Mouse (Mus musculus): ENCODE data around the gene Psmb3. TPM values are rescaled to one million over a fixed set of nuclear protein-coding genes. Genes with fewer than 3 reads are reported as not detected.

Gene Psmb3
- polyA plus RNA-seq, 1 experiment from 2014 or later: 247 TPM

DNA sequence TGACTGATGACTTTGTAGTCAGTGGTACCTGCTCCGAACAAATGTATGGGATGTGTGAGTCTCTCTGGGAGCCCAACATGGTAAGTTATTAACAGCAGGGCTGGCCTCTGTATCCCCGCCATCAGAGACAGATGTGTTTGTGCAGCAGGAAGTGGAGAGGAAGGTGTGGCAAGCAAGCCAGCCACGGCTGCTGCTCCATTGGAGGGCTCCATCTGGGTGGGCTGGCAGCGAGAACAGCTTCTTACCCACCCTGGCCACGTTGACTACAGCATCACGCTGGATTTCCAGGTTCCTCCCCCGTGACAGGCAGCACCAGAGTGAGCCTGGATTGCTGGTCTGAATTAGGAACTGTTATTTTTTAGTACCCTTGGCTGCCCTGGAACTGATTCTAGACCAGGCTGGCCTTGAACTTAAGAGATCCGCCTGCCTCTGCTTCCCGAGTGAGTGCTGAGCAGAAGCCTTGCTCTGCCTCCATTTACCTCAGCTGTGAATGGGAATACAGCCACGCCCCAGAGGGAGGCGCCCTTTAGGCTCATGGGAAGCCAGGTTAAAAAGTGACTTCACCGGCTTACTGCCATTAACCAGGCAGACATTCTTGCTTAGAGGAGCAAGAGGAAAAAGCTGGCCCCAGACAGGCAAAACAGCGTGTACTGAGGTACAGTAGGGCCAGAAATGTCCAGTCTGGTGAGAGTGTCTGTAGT is 8.2 kb downstream of the Psmb3 start:
- H3K4me1 ChIP-seq (replicated peaks): peaks cover 4% of the 10 kb centered on the region; the same call in 1 of the 2 replicates
- no peaks in the 10 kb centered on the region for H3K9me3 ChIP-seq (replicated peaks)
- no peak overlapping the region for H3K4me2 ChIP-seq
- peaks cover 69% of the 10 kb centered on the region for H3K36me3 ChIP-seq (replicated peaks)
- no peaks in the 10 kb centered on the region for H3K27me3 ChIP-seq
- no peak overlapping the region for H3K27ac ChIP-seq (replicated peaks)
- no peak overlapping the region for H3K4me3 ChIP-seq (replicated peaks)
- no peak for ATAC-seq (ENCODE audit: insufficient read depth)
- no peak overlapping the region for H3K9ac ChIP-seq
- WGBS (ENCODE audit: insufficient replicate concordance): 59% methylated on average over 13 of the region's 13 CpGs

DNA sequence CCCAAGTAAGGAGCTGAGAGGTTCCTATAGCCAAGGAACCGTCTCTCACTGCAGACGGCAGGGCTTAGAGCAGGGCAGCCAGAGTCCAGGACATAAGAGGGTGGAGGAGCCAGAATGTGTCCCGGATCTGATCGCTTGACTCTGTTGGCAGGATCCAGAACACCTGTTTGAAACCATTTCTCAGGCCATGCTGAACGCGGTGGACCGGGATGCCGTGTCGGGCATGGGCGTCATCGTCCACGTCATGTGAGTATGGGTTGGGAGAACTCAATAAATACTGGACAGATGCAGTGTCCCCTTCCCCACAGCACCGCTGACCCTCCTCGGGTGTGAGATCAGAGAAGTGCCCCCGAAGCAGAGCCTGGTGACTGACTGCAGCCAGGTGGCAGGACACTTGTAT is 9.1 kb downstream of the Psmb3 start:
- 86% methylated on average over 15 of the region's 15 CpGs for WGBS (ENCODE audit: insufficient replicate concordance)
- Histone ChIP-seq H3K4me1 (replicated peaks) (peaks cover 4% of the 10 kb centered on the region; the same call in 1 of the 2 replicates), H3K4me2 (no peak overlapping the region), H3K27me3 (no peaks in the 10 kb centered on the region), H3K36me3 (replicated peaks) (peaks cover 60% of the 10 kb centered on the region), H3K9me3 (replicated peaks) (no peaks in the 10 kb centered on the region), H3K4me3 (replicated peaks) (no peak overlapping the region), H3K27ac (replicated peaks) (no peak overlapping the region), H3K9ac (no peak overlapping the region)
- no peak for ATAC-seq (ENCODE audit: insufficient read depth)

DNA sequence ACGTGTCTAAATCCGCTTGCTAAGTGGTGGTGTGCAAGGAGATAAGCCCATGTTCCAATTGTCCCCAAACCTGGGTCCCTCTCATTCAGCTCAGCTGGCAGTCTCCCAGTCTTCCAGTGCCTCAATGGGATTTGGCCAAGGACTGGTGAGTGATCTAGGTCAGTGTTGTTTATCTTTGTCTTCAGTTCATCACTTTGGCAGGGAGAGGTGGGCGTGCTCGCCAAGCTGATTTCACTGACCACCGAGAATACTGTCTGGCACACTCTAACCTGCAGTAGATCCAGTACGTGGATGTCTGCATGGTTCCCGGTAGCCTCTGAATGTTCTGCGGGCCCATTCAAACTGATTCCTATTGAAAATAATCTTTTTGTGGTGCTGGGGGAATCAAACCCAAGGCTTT is 10.7 kb downstream of the Psmb3 start:
- no peak for ATAC-seq (ENCODE audit: insufficient read depth)
- peaks cover 44% of the 10 kb centered on the region for H3K36me3 ChIP-seq (replicated peaks)
- H3K4me1 ChIP-seq (replicated peaks): peaks cover 4% of the 10 kb centered on the region
- no peak overlapping the region for H3K4me2 ChIP-seq
- H3K4me3 ChIP-seq (replicated peaks): no peak overlapping the region
- no peak overlapping the region for H3K9ac ChIP-seq
- H3K9me3 ChIP-seq (replicated peaks): no peaks in the 10 kb centered on the region
- no peak overlapping the region for H3K27ac ChIP-seq (replicated peaks)
- 77% methylated on average over 8 of the region's 8 CpGs for WGBS (ENCODE audit: insufficient replicate concordance)
- no peaks in the 10 kb centered on the region for H3K27me3 ChIP-seq

DNA sequence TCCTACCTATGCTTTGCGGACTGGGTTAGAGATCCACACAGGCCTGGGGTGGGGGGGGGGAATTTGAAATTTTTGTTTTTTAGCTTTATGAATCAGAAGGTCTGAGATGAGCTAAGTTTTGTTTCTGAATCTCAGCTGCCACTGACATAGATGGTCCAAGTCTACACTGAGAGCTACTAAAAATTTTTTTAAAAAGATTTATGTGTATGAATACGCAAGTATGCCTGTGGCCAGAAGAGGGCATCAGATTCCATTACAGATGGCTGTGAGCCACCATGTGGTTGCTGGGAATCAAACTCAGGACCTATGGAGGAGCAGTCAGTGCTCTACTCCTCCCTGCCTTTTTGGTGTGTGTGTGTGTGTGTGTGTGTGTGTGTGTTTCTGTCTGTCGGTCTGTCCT is 11.2 kb downstream of the Psmb3 start:
- no peak for ATAC-seq (ENCODE audit: insufficient read depth)
- no peak overlapping the region for H3K4me2 ChIP-seq
- WGBS (ENCODE audit: insufficient replicate concordance): 88% methylated on average over 3 of the region's 3 CpGs

DNA sequence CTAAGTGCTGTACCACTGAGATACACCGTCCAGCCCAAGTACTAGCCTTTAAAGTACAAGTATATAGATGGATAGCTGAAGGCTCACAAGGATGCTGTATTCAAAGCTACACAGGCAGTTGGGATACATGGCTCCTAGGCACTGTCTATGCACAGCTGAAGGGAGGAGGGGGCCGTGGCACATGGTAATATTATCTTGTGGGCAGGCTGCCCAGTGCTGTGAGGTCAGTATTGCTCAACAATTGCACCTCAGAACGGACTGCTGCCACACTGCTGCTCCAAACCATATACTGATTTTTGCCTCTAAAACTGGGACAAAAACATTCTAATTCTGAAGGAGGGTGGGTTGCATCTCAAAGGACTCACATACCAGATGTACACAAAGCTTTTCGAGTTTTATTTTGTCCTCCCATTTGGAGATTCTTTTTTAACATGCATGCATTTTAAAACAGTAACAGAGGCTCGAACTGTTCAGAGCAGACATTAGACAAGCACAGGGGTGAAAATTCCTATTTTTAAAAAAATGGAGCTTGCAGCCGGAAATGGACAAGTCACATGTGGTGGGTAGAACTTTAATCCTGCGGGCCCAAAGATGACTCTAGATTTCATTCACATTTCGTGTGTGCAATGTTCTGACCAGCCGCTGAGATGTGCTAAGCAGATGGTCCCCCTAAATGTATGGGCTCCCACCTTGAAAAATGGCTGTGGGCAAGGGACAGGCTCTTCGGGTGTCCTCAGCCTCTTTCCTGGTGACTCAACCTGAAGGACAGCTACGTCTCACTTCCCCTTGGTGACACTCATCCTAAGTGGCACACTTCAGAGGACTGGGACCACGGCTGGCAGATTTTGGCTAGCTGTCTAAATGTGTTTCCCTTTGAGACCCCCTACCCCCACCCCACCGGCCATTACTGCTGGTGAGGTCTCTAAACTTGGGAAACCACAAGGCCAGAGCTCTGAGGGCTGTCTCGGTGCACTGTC is 11.9 kb downstream of the Psmb3 start:
- Histone ChIP-seq H3K36me3 (replicated peaks) (peaks cover 49% of the 10 kb centered on the region), H3K27me3 (no peaks in the 10 kb centered on the region), H3K4me1 (replicated peaks) (peaks cover 9% of the 10 kb centered on the region), H3K9ac (no peak overlapping the region), H3K27ac (replicated peaks) (no peak overlapping the region), H3K9me3 (replicated peaks) (no peaks in the 10 kb centered on the region), H3K4me3 (replicated peaks) (no peak overlapping the region), H3K4me2 (no peak overlapping the region)
- no peak for ATAC-seq (ENCODE audit: insufficient read depth)
- 67% methylated on average over 14 of the region's 14 CpGs for WGBS (ENCODE audit: insufficient replicate concordance)

More for the DNA sequence above, 11.2 kb downstream of the Psmb3 start:
- H3K4me1 ChIP-seq (replicated peaks): peaks cover 8% of the 10 kb centered on the region
- H3K27me3 ChIP-seq: no peaks in the 10 kb centered on the region
- no peak overlapping the region for H3K4me3 ChIP-seq (replicated peaks)
- peaks cover 43% of the 10 kb centered on the region for H3K36me3 ChIP-seq (replicated peaks)
- H3K9me3 ChIP-seq (replicated peaks): no peaks in the 10 kb centered on the region
- H3K27ac ChIP-seq (replicated peaks): no peak overlapping the region
- H3K9ac ChIP-seq: no peak overlapping the region

DNA sequence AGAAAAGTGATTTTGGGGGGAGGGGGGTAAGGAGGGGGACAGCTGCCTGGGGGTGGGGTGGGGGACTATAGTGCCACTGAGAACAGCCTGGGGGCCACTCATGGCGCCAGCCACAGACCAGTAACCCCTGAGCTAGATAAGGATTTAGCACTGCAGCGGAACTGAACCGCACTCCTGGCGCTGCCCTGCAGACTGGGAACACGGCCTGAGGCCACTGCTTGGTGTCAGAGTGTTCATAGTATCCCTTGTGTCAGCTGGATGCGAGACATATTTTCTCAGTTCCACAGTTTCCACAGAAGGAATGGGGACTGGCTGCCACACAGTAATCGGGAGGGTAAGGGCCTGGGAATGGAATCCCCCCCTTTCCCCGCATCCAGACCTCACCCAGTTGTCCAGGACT is 12.8 kb downstream of the Psmb3 start:
- Histone ChIP-seq H3K4me3 (replicated peaks) (no peak overlapping the region), H3K27ac (replicated peaks) (no peak overlapping the region), H3K36me3 (replicated peaks) (peaks cover 55% of the 10 kb centered on the region), H3K4me2 (no peak overlapping the region), H3K9me3 (replicated peaks) (no peaks in the 10 kb centered on the region), H3K27me3 (no peaks in the 10 kb centered on the region), H3K4me1 (replicated peaks) (peaks cover 9% of the 10 kb centered on the region), H3K9ac (no peak overlapping the region)
- 70% methylated on average over 8 of the region's 8 CpGs for WGBS (ENCODE audit: insufficient replicate concordance)
- ATAC-seq (ENCODE audit: insufficient read depth): no peak

DNA sequence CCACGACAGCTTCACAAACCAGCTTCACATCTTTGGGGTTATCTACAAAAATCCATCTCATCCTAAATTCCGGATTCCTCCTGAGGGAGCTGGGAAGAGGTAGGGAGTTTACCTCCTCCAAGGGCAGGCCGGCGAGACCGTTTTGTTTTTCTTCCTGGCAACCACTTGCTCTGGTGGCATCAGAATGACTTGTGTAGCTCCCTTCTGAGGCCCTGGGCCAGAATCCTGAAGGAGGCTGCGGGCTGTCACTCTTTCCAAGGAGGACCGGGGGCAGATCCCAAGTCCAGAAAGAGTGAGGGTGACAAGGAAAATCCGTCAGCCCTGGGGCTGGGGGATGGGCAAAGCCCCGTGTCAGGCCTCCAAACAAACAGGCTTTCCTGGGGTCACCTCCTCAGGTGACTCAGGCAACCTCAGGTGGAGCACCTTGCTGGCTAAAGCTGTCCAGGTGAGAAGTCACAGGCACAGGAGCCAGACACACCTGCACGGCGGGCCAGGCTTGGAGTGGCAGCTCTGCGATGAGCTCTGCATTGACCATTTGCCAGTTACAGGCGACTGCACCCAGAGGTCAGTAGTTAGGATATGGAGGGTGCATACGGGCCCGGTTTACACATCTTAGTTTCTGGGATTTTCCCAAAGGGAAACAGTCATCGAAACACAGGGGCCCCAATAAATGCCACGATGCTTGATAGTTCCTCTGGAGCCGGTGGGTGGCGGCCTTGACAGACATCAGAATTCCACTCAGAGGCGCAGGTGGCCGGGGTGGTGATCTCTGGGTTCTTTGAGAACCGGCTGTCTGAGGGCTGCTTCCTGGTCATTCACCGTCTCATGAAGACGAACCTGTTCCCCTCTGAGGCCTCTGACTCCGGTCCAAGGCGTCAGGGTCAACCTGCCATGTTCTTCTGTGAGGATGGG is 14.4 kb downstream of the Psmb3 start:
- Histone ChIP-seq H3K27me3 (no peaks in the 10 kb centered on the region), H3K9me3 (replicated peaks) (no peaks in the 10 kb centered on the region), H3K36me3 (replicated peaks) (peaks cover 56% of the 10 kb centered on the region), H3K4me1 (replicated peaks) (peaks cover 9% of the 10 kb centered on the region), H3K4me3 (replicated peaks) (no peak overlapping the region), H3K9ac (no peak overlapping the region), H3K27ac (replicated peaks) (0 out of 2 replicates have a peak overlapping the region, but pooled peaks have one; percentile 14), H3K4me2 (no peak overlapping the region; the same call in 1 of the 2 replicates)
- ATAC-seq (ENCODE audit: insufficient read depth): no peak
- WGBS (ENCODE audit: insufficient replicate concordance): 73% methylated on average over 26 of the region's 26 CpGs

DNA sequence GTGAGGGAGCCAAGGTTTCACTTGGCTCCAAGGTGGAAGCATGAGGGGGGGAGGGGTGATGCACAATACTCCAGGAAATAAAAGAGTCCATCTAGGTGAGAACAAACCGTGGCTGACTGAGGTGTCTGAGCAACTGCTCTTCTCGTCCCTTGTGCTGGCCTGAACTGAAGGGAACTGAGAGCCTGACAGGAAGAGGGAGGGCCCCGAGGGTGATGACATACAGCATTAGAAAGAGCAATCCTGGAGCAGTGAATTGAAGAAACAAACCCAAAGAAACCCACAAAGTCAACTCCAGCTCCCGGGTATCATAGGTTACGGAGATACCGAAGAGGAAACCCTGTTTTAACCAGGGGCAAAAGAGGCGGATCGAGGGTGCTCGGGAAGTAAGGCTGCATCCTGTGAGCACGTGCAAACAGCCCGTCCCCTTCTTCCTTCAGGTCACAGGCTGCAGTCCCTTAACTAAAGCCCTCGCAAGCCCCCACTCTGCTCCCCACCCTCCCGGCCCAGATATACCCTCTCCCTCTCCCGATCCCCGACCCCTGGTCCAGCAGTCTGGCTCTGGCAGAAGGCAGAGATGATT is 15.2 kb downstream of the Psmb3 start:
- 44% methylated on average over 15 of the region's 15 CpGs for WGBS (ENCODE audit: insufficient replicate concordance)
- ATAC-seq (ENCODE audit: insufficient read depth): no peak
- H3K36me3 ChIP-seq (replicated peaks): peaks cover 56% of the 10 kb centered on the region
- peak overlapping the region; percentile 25 for H3K4me2 ChIP-seq
- H3K27me3 ChIP-seq: no peaks in the 10 kb centered on the region
- H3K4me1 ChIP-seq (replicated peaks): peaks cover 9% of the 10 kb centered on the region
- no peaks in the 10 kb centered on the region for H3K9me3 ChIP-seq (replicated peaks)
- H3K27ac ChIP-seq (replicated peaks): peak overlapping the region; percentile 68
- H3K9ac ChIP-seq: no peak overlapping the region
- no peak overlapping the region for H3K4me3 ChIP-seq (replicated peaks)

DNA sequence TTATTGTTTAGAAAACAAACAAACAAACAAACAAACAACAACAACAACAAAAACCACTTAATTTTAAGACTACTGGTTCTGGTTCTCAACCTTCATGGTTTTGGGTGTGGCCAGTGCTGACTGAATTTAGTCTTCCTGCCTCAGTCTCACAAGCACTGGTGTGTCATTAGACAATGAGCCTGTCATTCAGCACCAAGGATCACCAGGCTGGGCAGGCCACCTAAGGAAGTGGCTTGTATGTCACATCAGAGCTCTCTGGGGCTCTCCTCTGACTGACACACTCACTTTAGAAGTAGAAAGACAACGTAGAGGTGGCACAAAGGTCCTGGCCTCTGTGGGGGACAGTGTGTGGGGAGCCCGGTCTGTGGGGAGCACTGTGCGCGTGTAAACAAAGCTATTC is 15.8 kb downstream of the Psmb3 start:
- Histone ChIP-seq H3K4me1 (replicated peaks) (peaks cover 9% of the 10 kb centered on the region), H3K9ac (no peak overlapping the region), H3K9me3 (replicated peaks) (no peaks in the 10 kb centered on the region), H3K4me3 (replicated peaks) (no peak overlapping the region), H3K27ac (replicated peaks) (peak overlapping the region; percentile 68), H3K36me3 (replicated peaks) (peaks cover 55% of the 10 kb centered on the region), H3K27me3 (no peaks in the 10 kb centered on the region), H3K4me2 (no peak overlapping the region)
- WGBS (ENCODE audit: insufficient replicate concordance): 62% methylated on average over 4 of the region's 4 CpGs
- no peak for ATAC-seq (ENCODE audit: insufficient read depth)

DNA sequence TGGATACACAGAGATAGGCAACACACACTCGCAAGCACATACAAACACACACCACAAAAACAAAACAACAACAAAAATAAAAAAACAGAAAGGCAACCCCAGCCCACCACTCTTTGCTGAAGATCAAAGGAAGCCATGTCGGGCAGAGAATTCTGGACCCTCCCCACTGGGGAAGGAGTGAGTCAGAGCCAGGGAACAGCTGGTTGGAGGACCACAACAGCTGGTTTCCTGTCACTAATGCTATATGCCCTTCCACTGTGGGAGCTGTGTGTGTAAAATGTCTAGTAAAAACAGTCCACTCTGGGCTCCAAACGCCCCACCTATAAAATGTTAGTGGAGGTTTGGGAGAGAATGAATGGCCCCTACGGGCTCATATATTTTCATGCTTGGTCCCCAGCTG is 18.1 kb downstream of the Psmb3 start:
- WGBS (ENCODE audit: insufficient replicate concordance): 67% methylated on average over 4 of the region's 4 CpGs
- H3K27ac ChIP-seq (replicated peaks): no peak overlapping the region
- ATAC-seq (ENCODE audit: insufficient read depth): no peak
- H3K9me3 ChIP-seq (replicated peaks): no peaks in the 10 kb centered on the region
- no peak overlapping the region for H3K4me2 ChIP-seq
- peaks cover 64% of the 10 kb centered on the region for H3K36me3 ChIP-seq (replicated peaks)
- H3K9ac ChIP-seq: no peak overlapping the region
- H3K4me3 ChIP-seq (replicated peaks): no peak overlapping the region
- H3K27me3 ChIP-seq: no peaks in the 10 kb centered on the region
- peaks cover 5% of the 10 kb centered on the region; the same call in 1 of the 2 replicates for H3K4me1 ChIP-seq (replicated peaks)
